Mouse (Mus musculus) kidney, embryonic 15.5 days (tissue): ENCODE measurements around the gene Asphd1. TPM values are rescaled to one million over a fixed set of nuclear protein-coding genes. Genes with fewer than 3 reads are reported as not detected.

ENCODE experiments used
- ATAC-seq: fragments of 200-750 bp; cut with Nextera tagmentation; replicated peaks from 2 replicates; pipeline ENCODE4 v1.8.0; 2017; ENCODE audit warnings: moderate TSS enrichment; ENCODE audit not compliant: low FRiP score
- H3K27ac ChIP-seq: fragments of 300-500 bp; sonication (generic); 2 replicates; pipeline ENCODE4 v1.5.1; 2015; ENCODE audit warnings: mild to moderate bottlenecking, inconsistent platforms
- H3K27me3 ChIP-seq: fragments of 300-500 bp; sonication (generic); 2 replicates; pipeline ENCODE4 v1.6.1; 2015; ENCODE audit warnings: inconsistent platforms
- H3K36me3 ChIP-seq: fragments of 300-500 bp; sonication (generic); 2 replicates; pipeline ENCODE4 v1.6.1; 2015; ENCODE audit warnings: inconsistent platforms
- H3K4me1 ChIP-seq: fragments of 300-500 bp; sonication (generic); 2 replicates; pipeline ENCODE4 v1.6.1; 2015; ENCODE audit warnings: inconsistent platforms
- H3K4me2 ChIP-seq: fragments of 300-500 bp; sonication (generic); 2 replicates; pipeline ENCODE4 v1.6.1; 2015; ENCODE audit warnings: moderate library complexity, mild to moderate bottlenecking, inconsistent platforms
- H3K4me3 ChIP-seq: fragments of 300-500 bp; sonication (generic); replicated peaks from 2 replicates; pipeline ENCODE4 v1.5.1; 2015; ENCODE audit warnings: mild to moderate bottlenecking, inconsistent platforms
- H3K9ac ChIP-seq: fragments of 300-500 bp; sonication (generic); 2 replicates; pipeline ENCODE4 v1.6.1; 2015; ENCODE audit warnings: mild to moderate bottlenecking, inconsistent platforms
- H3K9me3 ChIP-seq: fragments of 300-500 bp; sonication (generic); replicated peaks from 2 replicates; pipeline ENCODE4 v1.6.1; 2016; ENCODE audit warnings: inconsistent platforms
- WGBS: fragments of 180-500 bp; shearing (Covaris S2); methylation state at CpG from one replicate; pipeline ENCODE4 v1.1.7; 2015; ENCODE audit warnings: mixed read lengths; 5-methylcytosine and 5-hydroxymethylcytosine counted together
- polyA plus RNA-seq: library from polyadenylated mRNA; unstranded; fragments of >200 nt; fragmentation: Nextera tagmentation; extraction: Ambion mirVana; gene quantifications from 2 replicates; pipeline ENCODE4 v1.2.1, GENCODE M21; 2015

The Asphd1 gene
- polyA plus RNA-seq, 1 experiment from 2014 or later, result 0.21 TPM

DNA sequence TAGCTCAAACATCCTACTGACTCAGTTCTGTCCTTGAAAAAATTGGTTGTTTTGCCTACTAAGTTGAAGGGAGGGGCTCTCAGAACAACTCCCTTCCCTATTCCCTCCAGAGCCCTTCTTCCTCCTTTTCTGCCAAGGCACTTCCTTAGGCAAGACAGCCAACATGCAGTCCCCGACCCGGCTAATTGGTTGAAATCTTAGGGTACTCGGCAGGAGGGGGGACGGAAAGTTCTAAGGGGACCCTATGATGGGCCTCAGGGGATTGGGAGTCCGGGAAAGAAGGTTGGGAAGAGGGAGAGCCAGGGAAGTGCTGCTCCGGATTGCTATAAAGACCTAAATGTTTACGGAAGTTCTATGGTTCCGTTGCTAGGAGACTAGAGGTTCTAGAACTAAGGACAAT lies 26.1 kb upstream of the Asphd1 start:
- Histone ChIP-seq H3K36me3 (peaks cover 28% of the 10 kb centered on the region), H3K27ac (peak overlapping the region; percentile 92; the same call in 1 of the 2 replicates), H3K9ac (0 out of 2 replicates have a peak overlapping the region, but pooled peaks have one; percentile 99), H3K4me2 (peak overlapping the region; percentile 79), H3K9me3 (no peaks in the 10 kb centered on the region), H3K27me3 (no peaks in the 10 kb centered on the region), H3K4me1 (peaks cover 25% of the 10 kb centered on the region), H3K4me3 (peak overlapping the region; percentile 100)
- no peak for ATAC-seq
- 8% methylated on average over 8 of the region's 8 CpGs for WGBS

DNA sequence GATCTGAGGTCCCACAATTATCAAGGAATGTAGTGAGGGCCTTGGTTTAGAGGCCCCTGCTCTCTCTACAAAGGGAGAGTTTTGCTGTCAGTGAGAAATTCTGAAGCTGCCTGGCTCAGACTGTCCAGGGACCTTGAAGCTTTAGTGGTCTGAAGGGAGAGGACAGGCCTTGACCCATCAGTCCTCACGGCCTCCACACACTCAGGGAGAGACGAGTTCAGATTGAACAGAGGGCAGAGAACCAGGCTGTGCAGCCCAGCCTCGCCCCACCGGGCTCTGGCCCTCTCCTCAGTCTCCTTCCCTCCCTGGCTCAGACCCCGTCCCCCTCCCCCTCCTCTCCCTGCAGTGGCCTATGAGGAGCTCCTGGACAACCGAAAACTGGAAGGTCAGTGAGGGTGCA lies 18.0 kb upstream of the Asphd1 start:
- H3K9me3 ChIP-seq, result no peaks in the 10 kb centered on the region
- H3K9ac ChIP-seq, result no peak overlapping the region
- no peak overlapping the region for H3K4me3 ChIP-seq
- no peak overlapping the region for H3K4me2 ChIP-seq
- peaks cover 5% of the 10 kb centered on the region; the same call in 1 of the 2 replicates for H3K4me1 ChIP-seq
- WGBS, result 66% methylated on average over 6 of the region's 6 CpGs
- no peaks in the 10 kb centered on the region for H3K36me3 ChIP-seq
- peaks cover 22% of the 10 kb centered on the region for H3K27me3 ChIP-seq
- no peak overlapping the region for H3K27ac ChIP-seq
- 0 out of 2 replicates have a peak, but pooled peaks have one; percentile 15 for ATAC-seq

DNA sequence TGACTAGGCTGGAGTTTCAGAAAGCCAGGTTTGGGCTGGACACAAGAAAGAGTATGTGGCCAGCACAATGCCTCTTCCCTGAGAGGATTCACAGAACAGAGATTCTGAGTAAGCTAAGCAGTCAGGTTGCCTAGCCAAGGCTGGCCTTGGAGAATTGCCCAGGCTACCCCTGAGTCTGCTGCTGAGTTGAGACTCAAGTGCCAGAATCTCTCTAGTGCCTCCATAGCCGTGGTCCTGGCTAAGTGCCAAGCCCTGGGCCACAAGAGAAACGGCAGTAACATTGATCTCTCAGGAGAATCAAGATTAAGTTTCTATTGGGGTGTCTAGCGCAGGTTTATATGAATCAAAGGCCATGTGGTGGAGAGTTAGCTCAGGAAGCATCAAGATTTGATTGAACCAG lies 16.2 kb upstream of the Asphd1 start:
- no peak overlapping the region for H3K4me2 ChIP-seq
- H3K9me3 ChIP-seq, result no peaks in the 10 kb centered on the region
- H3K36me3 ChIP-seq, result no peaks in the 10 kb centered on the region
- ATAC-seq, result no peak
- no peak overlapping the region for H3K4me3 ChIP-seq
- WGBS, result 52% methylated on average over 3 of the region's 3 CpGs
- H3K27me3 ChIP-seq, result peaks cover 28% of the 10 kb centered on the region
- H3K27ac ChIP-seq, result no peak overlapping the region
- no peak overlapping the region for H3K9ac ChIP-seq
- H3K4me1 ChIP-seq, result peaks cover 5% of the 10 kb centered on the region; the same call in 1 of the 2 replicates

DNA sequence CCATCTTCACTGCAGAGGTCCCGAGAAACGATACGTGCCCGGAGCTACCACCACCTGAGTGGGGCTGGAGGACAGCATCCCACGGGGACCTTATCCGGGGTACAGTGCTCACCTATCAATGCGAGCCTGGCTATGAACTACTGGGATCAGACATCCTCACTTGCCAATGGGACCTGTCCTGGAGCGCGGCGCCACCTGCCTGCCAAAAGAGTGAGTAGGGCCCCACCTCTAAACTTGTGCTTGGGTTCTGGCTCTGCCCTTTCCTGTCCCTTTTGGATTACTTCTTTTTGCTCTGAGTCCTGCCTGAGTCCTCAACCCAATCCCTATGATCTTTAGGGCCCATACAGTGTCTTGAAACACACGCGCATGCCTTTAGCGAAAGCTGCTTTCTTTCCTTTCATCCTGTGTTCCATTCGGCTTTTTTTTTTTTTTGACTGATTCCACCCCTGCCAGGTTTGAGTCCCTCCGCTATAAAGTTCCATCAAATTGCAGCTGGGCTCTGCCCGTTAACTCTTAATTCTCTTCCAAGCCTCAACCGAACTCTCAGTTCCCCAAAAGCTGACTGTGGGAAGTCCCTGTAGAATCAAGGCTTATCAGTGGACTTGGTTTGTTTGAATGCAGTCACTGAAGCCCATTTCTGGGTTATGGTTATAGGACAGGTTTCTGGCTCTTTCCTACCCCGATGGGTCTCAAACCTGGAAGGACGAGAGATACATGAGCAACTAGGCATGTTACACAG lies 14.3 kb upstream of the Asphd1 start:
- Histone ChIP-seq H3K4me1 (peaks cover 5% of the 10 kb centered on the region; the same call in 1 of the 2 replicates), H3K9me3 (no peaks in the 10 kb centered on the region), H3K36me3 (no peaks in the 10 kb centered on the region), H3K27ac (no peak overlapping the region), H3K4me2 (peak overlapping the region; percentile 27), H3K27me3 (peaks cover 28% of the 10 kb centered on the region), H3K9ac (no peak overlapping the region), H3K4me3 (no peak overlapping the region)
- WGBS, result 25% methylated on average over 19 of the region's 19 CpGs
- ATAC-seq, result peak; percentile 66

DNA sequence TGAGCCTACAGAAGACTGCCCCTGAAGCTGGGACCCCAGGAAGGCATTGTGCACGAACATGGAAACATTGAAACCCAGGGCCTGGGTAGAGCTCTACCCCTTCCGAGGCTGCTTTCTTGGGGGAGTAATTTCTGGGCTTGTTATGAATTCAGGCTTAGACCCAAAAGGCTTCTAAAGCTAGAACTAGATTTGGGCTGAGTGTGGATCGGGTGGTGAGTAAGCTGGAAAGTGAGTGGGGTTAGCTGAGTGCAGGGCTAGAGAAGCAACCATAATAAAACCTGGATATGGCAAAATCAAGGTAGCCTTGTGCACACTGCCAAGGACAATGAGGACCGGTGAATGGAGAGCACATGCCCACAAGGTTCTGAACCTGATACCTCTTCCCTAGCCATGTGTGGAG lies 12.6 kb upstream of the Asphd1 start:
- peaks cover 5% of the 10 kb centered on the region; the same call in 1 of the 2 replicates for H3K4me1 ChIP-seq
- no peak for ATAC-seq
- H3K27ac ChIP-seq, result no peak overlapping the region
- no peaks in the 10 kb centered on the region for H3K36me3 ChIP-seq
- H3K4me2 ChIP-seq, result no peak overlapping the region
- no peaks in the 10 kb centered on the region for H3K9me3 ChIP-seq
- 85% methylated on average over 4 of the region's 4 CpGs for WGBS
- H3K27me3 ChIP-seq, result peaks cover 28% of the 10 kb centered on the region
- no peak overlapping the region for H3K4me3 ChIP-seq
- H3K9ac ChIP-seq, result no peak overlapping the region

DNA sequence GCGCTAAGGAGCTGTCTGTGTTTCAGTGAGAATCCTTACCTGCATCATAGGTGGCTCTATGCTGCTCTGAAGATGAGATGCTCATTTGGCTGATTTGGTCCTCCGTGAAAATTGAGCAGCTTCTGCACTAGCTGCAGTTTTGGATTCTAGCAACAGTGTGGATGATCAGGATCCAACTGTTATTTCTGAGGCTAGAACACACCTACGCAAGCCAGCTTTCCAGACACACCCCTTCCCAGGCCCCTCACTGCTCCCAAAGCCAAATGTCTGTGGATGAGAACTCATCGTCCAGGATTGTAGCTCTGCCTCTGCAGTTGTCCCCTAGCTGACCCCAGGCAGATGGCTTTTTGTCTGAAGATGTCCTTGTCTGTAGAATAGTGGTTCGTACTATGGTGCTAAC lies 11.7 kb upstream of the Asphd1 start:
- no peak for ATAC-seq
- no peak overlapping the region for H3K9ac ChIP-seq
- WGBS, result 87% methylated on average over 5 of the region's 5 CpGs
- H3K27ac ChIP-seq, result no peak overlapping the region
- H3K9me3 ChIP-seq, result no peaks in the 10 kb centered on the region
- H3K4me1 ChIP-seq, result peaks cover 5% of the 10 kb centered on the region; the same call in 1 of the 2 replicates
- no peaks in the 10 kb centered on the region for H3K36me3 ChIP-seq
- peaks cover 28% of the 10 kb centered on the region for H3K27me3 ChIP-seq
- no peak overlapping the region for H3K4me3 ChIP-seq
- H3K4me2 ChIP-seq, result no peak overlapping the region

DNA sequence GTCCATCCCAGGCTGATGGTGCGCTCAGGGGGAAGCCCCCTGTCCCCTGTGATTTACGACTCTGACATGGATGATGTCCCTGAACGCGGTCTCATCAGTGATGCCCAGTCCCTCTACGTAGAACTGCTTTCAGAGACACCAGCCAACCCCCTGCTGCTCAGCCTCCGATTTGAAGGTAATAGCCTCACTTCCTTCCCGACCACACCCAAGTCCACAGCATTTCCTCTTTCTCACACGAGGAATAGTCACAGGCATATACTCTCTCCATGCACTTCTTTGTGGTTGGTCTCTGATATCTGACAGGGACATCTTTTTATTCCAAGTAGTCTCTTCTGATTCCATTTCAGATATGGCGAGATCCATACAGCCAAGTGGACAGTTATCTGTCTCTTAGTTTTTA lies 10.4 kb upstream of the Asphd1 start:
- Histone ChIP-seq H3K9me3 (no peaks in the 10 kb centered on the region), H3K4me1 (peaks cover 5% of the 10 kb centered on the region; the same call in 1 of the 2 replicates), H3K4me2 (no peak overlapping the region), H3K36me3 (no peaks in the 10 kb centered on the region), H3K27ac (no peak overlapping the region), H3K27me3 (peaks cover 28% of the 10 kb centered on the region), H3K9ac (no peak overlapping the region), H3K4me3 (no peak overlapping the region)
- no peak for ATAC-seq
- 49% methylated on average over 9 of the region's 9 CpGs for WGBS

DNA sequence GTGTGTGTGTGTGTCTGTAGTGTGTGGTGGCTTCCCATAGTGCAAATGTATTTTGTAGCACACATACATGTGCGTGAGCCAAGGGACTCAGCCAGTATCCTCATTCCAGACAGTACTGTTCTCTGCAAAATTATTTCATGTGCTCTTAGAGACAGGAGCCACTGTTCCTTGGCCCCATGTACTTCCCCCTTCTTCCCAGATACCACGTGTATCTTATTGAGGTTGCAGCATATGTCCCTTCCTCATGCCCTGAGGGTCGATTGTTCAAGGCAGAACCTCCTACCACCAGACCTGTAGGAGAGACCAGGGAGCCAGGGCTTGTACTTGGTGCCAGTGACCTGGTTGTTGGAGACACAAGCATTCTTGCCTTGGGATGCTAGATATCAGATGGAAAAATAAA lies 5.7 kb upstream of the Asphd1 start:
- Histone ChIP-seq H3K4me2 (no peak overlapping the region), H3K27me3 (peaks cover 36% of the 10 kb centered on the region), H3K9me3 (no peaks in the 10 kb centered on the region), H3K27ac (no peak overlapping the region), H3K4me1 (peaks cover 13% of the 10 kb centered on the region), H3K9ac (no peak overlapping the region), H3K4me3 (no peak overlapping the region), H3K36me3 (no peaks in the 10 kb centered on the region)
- WGBS, result 63% methylated on average over 3 of the region's 3 CpGs
- no peak for ATAC-seq

DNA sequence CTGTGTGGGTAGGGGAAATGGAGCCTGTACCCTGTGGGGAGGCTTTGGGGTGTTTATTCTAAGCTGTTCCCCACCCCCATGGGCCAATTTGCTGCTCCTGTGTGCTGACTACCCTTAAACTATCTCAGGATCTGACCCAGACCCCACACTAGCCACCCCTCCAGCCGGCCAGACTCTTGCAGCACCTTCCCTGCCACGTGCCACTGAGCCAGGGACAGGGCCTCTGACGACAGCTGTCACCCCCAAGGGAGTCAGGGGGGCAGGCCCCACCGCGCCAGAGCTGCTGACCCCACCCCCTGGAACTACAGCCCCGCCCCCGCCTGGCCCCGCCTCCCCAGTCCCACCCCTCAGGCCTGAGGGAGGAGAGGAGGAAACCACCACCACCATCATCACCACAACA lies 3.3 kb upstream of the Asphd1 start:
- ATAC-seq, result no peak
- Histone ChIP-seq H3K27me3 (peaks cover 39% of the 10 kb centered on the region), H3K9me3 (no peaks in the 10 kb centered on the region), H3K36me3 (no peaks in the 10 kb centered on the region), H3K4me1 (peaks cover 22% of the 10 kb centered on the region), H3K9ac (no peak overlapping the region), H3K27ac (no peak overlapping the region), H3K4me3 (no peak overlapping the region), H3K4me2 (0 out of 2 replicates have a peak overlapping the region, but pooled peaks have one; percentile 1)
- WGBS, result 0% methylated on average over 8 of the region's 8 CpGs

DNA sequence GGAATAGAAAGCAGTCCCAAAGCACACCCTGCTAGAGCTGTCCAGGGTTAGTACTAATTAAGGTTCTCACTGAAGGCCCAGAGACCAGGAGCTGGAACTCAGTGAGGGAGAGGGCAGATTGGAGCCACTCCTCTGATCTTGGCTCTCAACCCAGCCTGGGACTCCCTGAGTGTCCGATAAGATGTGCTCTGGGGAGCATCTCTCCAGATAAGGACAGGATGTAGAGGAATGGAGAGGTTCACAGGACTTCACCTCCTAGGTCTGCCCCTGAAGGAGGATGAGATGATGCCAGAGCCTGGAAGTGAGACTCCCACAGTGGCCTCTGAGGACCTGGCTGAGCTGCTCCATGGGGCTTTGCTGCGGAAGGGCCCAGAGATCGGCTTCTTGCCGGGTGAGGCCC lies 2.4 kb upstream of the Asphd1 start:
- peaks cover 39% of the 10 kb centered on the region for H3K27me3 ChIP-seq
- WGBS, result 25% methylated on average over 4 of the region's 4 CpGs
- peaks cover 22% of the 10 kb centered on the region for H3K4me1 ChIP-seq
- H3K9me3 ChIP-seq, result no peaks in the 10 kb centered on the region
- H3K4me3 ChIP-seq, result no peak overlapping the region
- ATAC-seq, result no peak
- H3K27ac ChIP-seq, result no peak overlapping the region
- H3K36me3 ChIP-seq, result peaks cover 7% of the 10 kb centered on the region; the same call in 1 of the 2 replicates
- H3K9ac ChIP-seq, result no peak overlapping the region
- H3K4me2 ChIP-seq, result no peak overlapping the region

DNA sequence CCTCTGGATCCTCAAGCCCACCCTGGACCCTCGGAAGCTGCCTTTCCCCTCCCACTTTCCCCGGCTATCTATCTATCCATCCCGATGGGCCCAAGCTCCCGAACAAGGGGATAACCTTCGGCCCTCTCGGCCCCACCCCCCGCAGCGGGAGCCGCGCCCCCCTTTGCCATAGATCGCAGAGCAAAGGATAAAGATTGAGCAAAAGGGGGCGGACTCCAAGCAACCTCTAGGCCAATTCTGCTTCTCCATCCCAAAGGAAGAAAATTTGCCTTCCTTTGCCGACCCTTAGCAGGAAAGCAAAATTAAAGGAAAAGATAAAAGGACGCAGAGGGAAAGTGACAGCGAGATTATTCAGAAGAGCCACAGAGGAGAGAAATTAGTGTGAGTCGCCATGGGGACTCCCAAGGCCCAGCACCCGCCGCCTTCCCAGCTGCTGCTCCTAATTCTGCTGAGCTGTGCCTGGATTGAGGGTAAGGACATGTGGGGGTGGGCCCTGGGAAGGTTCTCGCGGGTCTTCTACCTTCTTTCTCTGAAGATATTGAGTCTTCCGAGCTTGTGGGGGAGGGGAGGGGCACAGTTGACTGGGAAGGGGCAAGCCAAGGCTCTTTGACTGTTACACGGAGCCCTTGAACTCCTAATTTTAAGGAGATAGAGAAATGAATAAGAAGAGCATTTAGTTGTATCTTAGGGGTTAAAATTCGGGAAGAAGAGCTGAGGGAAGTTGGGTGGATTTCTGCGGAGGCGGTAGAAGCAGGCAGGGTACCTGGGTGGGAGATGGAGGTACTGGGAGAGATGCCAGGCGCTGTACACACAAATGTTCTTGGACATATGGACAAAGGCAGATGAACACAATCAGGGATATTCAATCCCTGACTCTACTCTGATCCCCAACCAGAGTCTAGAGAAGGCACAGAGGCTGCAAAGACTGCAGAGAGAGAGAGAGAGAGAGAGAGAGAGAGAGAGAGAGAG lies 1.5 kb upstream of the Asphd1 start:
- peak overlapping the region; percentile 54 for H3K4me3 ChIP-seq
- H3K27me3 ChIP-seq, result peaks cover 39% of the 10 kb centered on the region
- H3K4me2 ChIP-seq, result peak overlapping the region; percentile 100
- ATAC-seq, result no peak
- H3K9me3 ChIP-seq, result no peaks in the 10 kb centered on the region
- H3K36me3 ChIP-seq, result peaks cover 7% of the 10 kb centered on the region
- no peak overlapping the region for H3K27ac ChIP-seq
- 6% methylated on average over 26 of the region's 26 CpGs for WGBS
- H3K4me1 ChIP-seq, result peaks cover 22% of the 10 kb centered on the region
- H3K9ac ChIP-seq, result no peak overlapping the region
